Mouse (Mus musculus): Measurements from ENCODE around the gene Gm45808. TPM values are rescaled to one million over a fixed set of nuclear protein-coding genes. Genes with fewer than 3 reads are reported as not detected.
A peak's percentile ranks its signal among the peaks of the same experiment; 100 is the strongest.
"Not testable (repeated sequence)": the region's sequence is repeated elsewhere in the genome, so short reads cannot be mapped to it uniquely, and the experiment has no call there.

Gm45808 gene
- polyA plus RNA-seq (2015; fragmentation: Nextera tagmentation; extraction: Ambion mirVana) = 0.26 TPM in 1 of 2 replicates, not detected in the other

- peaks cover 20% of the 10 kb centered on the region for H3K4me1 ChIP-seq
- H3K27ac ChIP-seq = no peak within 1 kb of the TSS; the same call in 1 of the 2 replicates
- 0 out of 2 replicates have a peak within 1 kb of the TSS, but pooled peaks have one; percentile 69 for H3K4me2 ChIP-seq
- no peak within 1 kb of the TSS for H3K4me3 ChIP-seq
- H3K27me3 ChIP-seq = no peaks in the 10 kb centered on the region
- H3K9ac ChIP-seq = no peak within 1 kb of the TSS
- no peaks in the 10 kb centered on the region for H3K9me3 ChIP-seq (replicated peaks)
- peaks cover 2% of the 10 kb centered on the region; the same call in 1 of the 2 replicates for H3K36me3 ChIP-seq (ENCODE audit: poor library complexity, severe bottlenecking)
- ATAC-seq = no peak
- WGBS = 85% methylated on average over 12 of the region's 12 CpGs
These were observed at the start of gene Gm45808 for GRCm38 (mm10) chr7:45486761-45487415. Gene Gm45808, minus strand, starts transcription at chr7:45486811.

GRCm38 (mm10) chr7:45535676-45536075 lies 49.1 kb upstream of the Gm45808 start:
- Histone ChIP-seq H3K4me1 (peaks cover 9% of the 10 kb centered on the region), H3K36me3 (ENCODE audit: poor library complexity, severe bottlenecking) (no peaks in the 10 kb centered on the region), H3K9ac (no peak overlapping the region), H3K27me3 (no peaks in the 10 kb centered on the region), H3K4me3 (no peak overlapping the region), H3K4me2 (no peak overlapping the region), H3K27ac (no peak overlapping the region), H3K9me3 (replicated peaks) (no peaks in the 10 kb centered on the region)
- ATAC-seq = no peak
- 89% methylated on average over 1 of the region's 1 CpGs for WGBS

- H3K9ac ChIP-seq = no peak overlapping the region
- no peaks in the 10 kb centered on the region for H3K36me3 ChIP-seq (ENCODE audit: poor library complexity, severe bottlenecking)
- H3K9me3 ChIP-seq (replicated peaks) = no peaks in the 10 kb centered on the region
- no peaks in the 10 kb centered on the region for H3K27me3 ChIP-seq
- no peak overlapping the region for H3K27ac ChIP-seq
- peaks cover 2% of the 10 kb centered on the region for H3K4me1 ChIP-seq
- no peak for ATAC-seq
- WGBS = 79% methylated on average over 2 of the region's 2 CpGs
- no peak overlapping the region for H3K4me3 ChIP-seq
- no peak overlapping the region for H3K4me2 ChIP-seq
These were observed 44.0 kb upstream of the Gm45808 start for GRCm38 (mm10) chr7:45530643-45531042.

DNA sequence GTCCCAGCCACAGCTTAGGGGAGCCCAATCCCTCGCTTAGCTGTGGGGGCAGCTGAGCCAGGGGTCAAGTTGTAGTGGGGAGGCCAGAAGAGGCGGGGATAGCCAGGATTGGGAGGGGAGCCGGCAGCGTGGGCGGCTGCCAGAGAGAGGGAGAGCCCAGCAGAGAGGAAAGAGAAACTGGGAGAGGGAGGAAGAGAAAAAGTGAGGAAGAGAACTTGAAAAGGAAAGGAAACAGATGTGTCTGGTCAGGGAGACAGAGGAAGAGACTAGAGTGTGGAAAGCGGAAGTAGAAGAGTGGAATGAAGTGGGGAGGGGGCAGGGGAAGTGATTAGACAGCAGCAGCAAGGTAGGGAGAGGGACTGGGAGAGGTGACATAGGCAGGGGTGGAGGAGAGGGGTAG lies 42.9 kb upstream of the Gm45808 start:
- Histone ChIP-seq H3K4me1 (peaks cover 14% of the 10 kb centered on the region), H3K9me3 (replicated peaks) (no peaks in the 10 kb centered on the region), H3K4me2 (no peak overlapping the region), H3K36me3 (ENCODE audit: poor library complexity, severe bottlenecking) (peaks cover 1% of the 10 kb centered on the region; the same call in 1 of the 2 replicates), H3K27ac (no peak overlapping the region), H3K4me3 (no peak overlapping the region), H3K9ac (no peak overlapping the region), H3K27me3 (no peaks in the 10 kb centered on the region)
- WGBS = 21% methylated on average over 6 of the region's 6 CpGs
- ATAC-seq = no peak

- peaks cover 29% of the 10 kb centered on the region for H3K4me1 ChIP-seq
- not testable (repeated sequence) for H3K27ac ChIP-seq; H3K4me2 ChIP-seq; H3K9me3 ChIP-seq (replicated peaks); ATAC-seq; H3K9ac ChIP-seq; H3K36me3 ChIP-seq (ENCODE audit: poor library complexity, severe bottlenecking); H3K4me3 ChIP-seq; H3K27me3 ChIP-seq
- 91% methylated on average over 6 of the region's 6 CpGs for WGBS
These were observed 40.6 kb upstream of the Gm45808 start for GRCm38 (mm10) chr7:45527169-45527568.

DNA sequence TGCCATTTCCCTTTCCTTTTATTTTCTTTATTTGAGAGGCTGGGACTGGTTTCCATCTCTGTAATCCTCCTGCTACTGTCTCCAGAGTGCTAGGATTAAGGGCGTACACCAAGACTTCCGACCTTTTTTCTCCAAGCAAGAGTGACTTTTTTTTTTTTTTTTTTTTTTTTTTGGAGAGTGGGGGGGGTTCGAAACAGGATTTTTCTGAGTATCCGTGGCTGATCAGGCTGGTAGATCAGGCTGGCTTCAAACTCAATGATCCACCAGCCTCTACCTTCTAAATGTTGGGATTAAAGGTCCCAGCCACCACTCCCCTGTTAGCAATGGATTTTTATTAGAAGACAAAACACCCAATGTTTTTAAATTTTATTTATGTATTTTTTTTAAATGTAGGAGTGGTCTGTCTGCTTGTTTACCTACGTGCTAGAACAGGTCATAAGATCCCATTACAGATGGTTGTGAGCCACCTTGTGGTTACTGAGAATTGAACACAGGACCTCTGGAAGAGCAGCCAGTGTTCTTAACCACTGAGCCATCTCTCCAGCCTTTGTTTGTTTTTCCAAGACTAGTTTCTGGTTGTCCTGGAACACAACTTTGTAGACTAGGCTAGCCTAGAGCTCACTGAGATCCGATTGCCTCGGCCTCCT lies 40.0 kb upstream of the Gm45808 start:
- Histone ChIP-seq H3K36me3 (ENCODE audit: poor library complexity, severe bottlenecking) (peaks cover 3% of the 10 kb centered on the region; the same call in 1 of the 2 replicates), H3K27ac (peak overlapping the region; percentile 37; the same call in 1 of the 2 replicates), H3K4me1 (peaks cover 30% of the 10 kb centered on the region), H3K9ac (peak overlapping the region; percentile 83), H3K4me2 (peak overlapping the region; percentile 83), H3K27me3 (no peaks in the 10 kb centered on the region), H3K9me3 (replicated peaks) (no peaks in the 10 kb centered on the region), H3K4me3 (peak overlapping the region; percentile 75)
- WGBS = 24% methylated on average over 7 of the region's 7 CpGs
- ATAC-seq = no peak

- H3K27ac ChIP-seq = peak within 1 kb of the TSS; percentile 61
- peak; percentile 77 for ATAC-seq
- peak within 1 kb of the TSS; percentile 83 for H3K4me2 ChIP-seq
- under 1% methylated on average over 54 of the region's 54 CpGs for WGBS
- no peaks in the 10 kb centered on the region for H3K27me3 ChIP-seq
- peak within 1 kb of the TSS; percentile 75 for H3K4me3 ChIP-seq
- no peaks in the 10 kb centered on the region for H3K9me3 ChIP-seq (replicated peaks)
- H3K9ac ChIP-seq = peak within 1 kb of the TSS; percentile 83
- peaks cover 3% of the 10 kb centered on the region; the same call in 1 of the 2 replicates for H3K36me3 ChIP-seq (ENCODE audit: poor library complexity, severe bottlenecking)
- peaks cover 33% of the 10 kb centered on the region for H3K4me1 ChIP-seq
These were observed 39.3 kb upstream of the Gm45808 start, which contains the start of the genes Ppp1r15a and Plekha4 for GRCm38 (mm10) chr7:45525809-45526473. Gene Ppp1r15a, minus strand, starts transcription at chr7:45526268. Gene Plekha4, plus strand, starts transcription at chr7:45526330.

DNA sequence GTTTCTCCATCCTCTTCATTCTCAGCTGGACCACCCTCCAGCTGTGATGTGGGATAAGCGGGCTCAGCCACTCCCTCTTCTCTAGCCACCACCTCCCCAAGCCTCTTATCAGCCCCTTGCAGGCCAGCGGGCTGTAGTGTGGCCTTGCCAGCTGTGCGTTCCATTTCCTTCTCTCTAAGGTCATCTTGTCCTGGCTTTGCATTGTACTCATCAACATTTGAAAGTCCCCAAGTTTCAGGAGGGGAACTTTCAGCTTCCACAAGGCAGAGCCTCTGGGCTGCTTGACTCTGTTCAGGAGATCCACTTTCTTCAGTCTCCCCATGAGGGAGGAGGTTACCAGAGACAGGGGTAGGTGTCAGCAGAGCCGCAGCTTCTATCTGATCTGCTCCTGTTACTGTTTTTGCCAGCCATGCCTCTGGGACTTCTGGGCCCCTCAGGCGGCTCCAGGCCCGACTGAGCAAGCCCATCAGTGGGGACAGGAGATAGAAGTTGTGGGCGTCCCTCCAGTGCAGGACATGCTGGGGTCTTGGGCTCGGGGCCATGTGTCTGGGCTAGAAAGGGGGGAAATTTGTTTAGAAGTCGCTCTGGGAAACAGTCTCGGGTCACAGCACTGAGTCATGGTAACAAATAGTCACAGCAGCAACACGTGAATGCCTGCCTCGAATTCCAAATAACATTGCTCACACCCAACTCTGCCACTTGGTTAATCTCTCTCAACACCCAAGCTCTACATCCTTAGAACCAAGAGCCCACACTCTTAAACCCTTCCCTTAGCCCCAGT lies 38.4 kb upstream of the Gm45808 start:
- peak overlapping the region; percentile 75 for H3K4me3 ChIP-seq
- 39% methylated on average over 12 of the region's 12 CpGs for WGBS
- no peak for ATAC-seq

GRCm38 (mm10) chr7:45523678-45524170 lies 37.1 kb upstream of the Gm45808 start:
- Histone ChIP-seq H3K4me1 (peaks cover 33% of the 10 kb centered on the region), H3K4me3 (no peak overlapping the region), H3K4me2 (no peak overlapping the region), H3K9me3 (replicated peaks) (no peaks in the 10 kb centered on the region), H3K9ac (peak overlapping the region; percentile 21; the same call in 1 of the 2 replicates), H3K27me3 (no peaks in the 10 kb centered on the region), H3K27ac (no peak overlapping the region), H3K36me3 (ENCODE audit: poor library complexity, severe bottlenecking) (peaks cover 3% of the 10 kb centered on the region; the same call in 1 of the 2 replicates)
- 82% methylated on average over 13 of the region's 13 CpGs for WGBS
- no peak for ATAC-seq

More for the DNA sequence above, 38.4 kb upstream of the Gm45808 start:
- no peaks in the 10 kb centered on the region for H3K9me3 ChIP-seq (replicated peaks)
- peaks cover 3% of the 10 kb centered on the region; the same call in 1 of the 2 replicates for H3K36me3 ChIP-seq (ENCODE audit: poor library complexity, severe bottlenecking)
- no peaks in the 10 kb centered on the region for H3K27me3 ChIP-seq
- H3K9ac ChIP-seq = peak overlapping the region; percentile 83
- H3K27ac ChIP-seq = no peak overlapping the region
- H3K4me2 ChIP-seq = peak overlapping the region; percentile 83
- peaks cover 33% of the 10 kb centered on the region for H3K4me1 ChIP-seq

DNA sequence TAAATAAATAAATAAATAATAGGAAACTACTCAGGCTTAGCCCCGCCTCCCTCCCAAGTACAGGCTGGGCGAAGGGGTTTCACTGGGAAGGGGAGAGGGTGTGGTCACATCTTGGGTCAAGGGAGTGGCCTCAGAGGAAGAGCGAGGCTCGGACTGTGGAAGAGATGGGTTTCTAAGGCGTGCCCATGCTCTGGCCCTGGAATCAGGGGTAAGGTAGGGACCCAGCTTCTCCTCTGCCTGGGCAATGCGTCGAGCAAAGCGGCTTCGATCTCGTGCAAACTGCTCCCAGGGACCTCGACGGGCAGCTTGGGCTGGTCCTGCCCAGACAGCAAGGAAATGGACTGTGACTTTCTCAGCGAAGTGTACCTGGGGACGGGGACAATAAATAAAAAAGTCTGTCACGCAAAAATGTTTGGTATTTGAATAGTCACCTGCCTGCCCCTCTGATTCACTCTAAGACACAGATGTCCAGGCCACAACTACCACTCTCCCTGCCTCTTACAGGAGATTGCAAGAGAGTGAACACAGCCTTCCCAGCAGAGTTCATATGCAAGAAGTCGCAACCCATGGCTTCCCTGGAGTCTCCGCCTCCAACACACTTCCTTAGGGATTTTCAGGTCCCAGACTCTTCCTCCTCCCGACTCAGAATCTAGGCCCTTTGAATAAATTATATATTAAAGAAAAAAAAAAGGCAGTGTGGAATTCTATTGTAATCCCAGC lies 36.5 kb upstream of the Gm45808 start:
- Histone ChIP-seq H3K27ac (no peak overlapping the region), H3K36me3 (ENCODE audit: poor library complexity, severe bottlenecking) (peaks cover 3% of the 10 kb centered on the region; the same call in 1 of the 2 replicates), H3K4me1 (peaks cover 33% of the 10 kb centered on the region), H3K27me3 (no peaks in the 10 kb centered on the region), H3K9ac (peak overlapping the region; percentile 21; the same call in 1 of the 2 replicates), H3K9me3 (replicated peaks) (no peaks in the 10 kb centered on the region), H3K4me3 (no peak overlapping the region), H3K4me2 (no peak overlapping the region)
- WGBS = 79% methylated on average over 18 of the region's 18 CpGs
- ATAC-seq = no peak
